Mouse (Mus musculus) midbrain, embryonic 14.5 days (tissue): Measurements from ENCODE around the gene Gbgt1. TPM values are rescaled to one million over a fixed set of nuclear protein-coding genes. Genes with fewer than 3 reads are reported as not detected.
A peak's percentile ranks its signal among the peaks of the same experiment; 100 is the strongest.

ENCODE experiments used
- ATAC-seq: fragments of 200-750 bp; cut with Nextera tagmentation; 2 replicates; pipeline ENCODE4 v1.8.0; 2017; ENCODE audit warnings: moderate number of reproducible peaks, moderate library complexity; ENCODE audit not compliant: low FRiP score, low TSS enrichment
- DNase-seq: peaks from one replicate; pipeline ENCODE4 v3.0.0-alpha.2; 2015
- H3K27ac ChIP-seq: fragments of 300-500 bp; sonication (generic); replicated peaks from 2 replicates; pipeline ENCODE4 v1.5.1; 2014; ENCODE audit warnings: mild to moderate bottlenecking, low read depth, low read length, moderate library complexity
- H3K27me3 ChIP-seq: fragments of 300-500 bp; sonication (generic); 2 replicates; pipeline ENCODE4 v1.6.1; 2014; ENCODE audit warnings: low read length, control low read depth, mixed read lengths; ENCODE audit not compliant: control insufficient read depth, insufficient read depth
- H3K36me3 ChIP-seq: fragments of 300-500 bp; sonication (generic); 2 replicates; pipeline ENCODE4 v1.6.1; 2014; ENCODE audit warnings: low read length, control low read depth; ENCODE audit not compliant: control insufficient read depth, insufficient read depth
- H3K4me1 ChIP-seq: fragments of 300-500 bp; sonication (generic); 2 replicates; pipeline ENCODE4 v1.6.1; 2014; ENCODE audit warnings: mild to moderate bottlenecking, antibody characterized with exemption, low read length, control low read depth; ENCODE audit not compliant: control insufficient read depth, insufficient read depth
- H3K4me2 ChIP-seq: fragments of 300-500 bp; sonication (generic); 2 replicates; pipeline ENCODE4 v1.6.1; 2014; ENCODE audit warnings: mild to moderate bottlenecking, low read length, moderate library complexity
- H3K4me3 ChIP-seq: fragments of 300-500 bp; sonication (generic); replicated peaks from 2 replicates; pipeline ENCODE4 v1.5.1; 2014; ENCODE audit warnings: low read depth, low read length
- H3K9ac ChIP-seq: fragments of 300-500 bp; sonication (generic); replicated peaks from 2 replicates; pipeline ENCODE4 v1.6.1; 2014; ENCODE audit warnings: mild to moderate bottlenecking, low read length, moderate library complexity
- H3K9me3 ChIP-seq: fragments of 300-500 bp; sonication (generic); 2 replicates; pipeline ENCODE4 v1.6.1; 2016; ENCODE audit warnings: low read length, control low read depth, mixed read lengths; ENCODE audit not compliant: control insufficient read depth
- WGBS: fragments of 180-500 bp; shearing (Covaris S2); extraction: QIAGEN DNeasy Blood & Tissue Kit; methylation state at CpG from one replicate; pipeline ENCODE4 v1.1.7; 2014; 5-methylcytosine and 5-hydroxymethylcytosine counted together
- polyA plus RNA-seq: library from polyadenylated mRNA; unstranded; fragments of >200 nt; fragmentation: Nextera tagmentation; extraction: Ambion mirVana; gene quantifications from 2 replicates; pipeline ENCODE4 v1.2.1, GENCODE M21; 2014

Gbgt1 gene
- polyA plus RNA-seq, 1 experiment from 2014 or later: 1.3 TPM

GRCm38 (mm10) chr2:28537634-28537920 is 40.9 kb downstream of the Gbgt1 start:
- Histone ChIP-seq H3K27me3 (no peaks in the 10 kb centered on the region), H3K4me1 (peaks cover 76% of the 10 kb centered on the region), H3K27ac (peak overlapping the region; percentile 77), H3K4me3 (no peak overlapping the region), H3K9me3 (no peaks in the 10 kb centered on the region), H3K36me3 (peaks cover 10% of the 10 kb centered on the region), H3K4me2 (peak overlapping the region; percentile 19; the same call in 1 of the 2 replicates), H3K9ac (no peak overlapping the region; the same call in 1 of the 2 replicates)
- DNase-seq (peak; percentile 76), ATAC-seq (no peak)
- WGBS: 16% methylated on average over 4 of the region's 4 CpGs

GRCm38 (mm10) chr2:28537995-28538816 is 41.5 kb downstream of the Gbgt1 start:
- H3K27ac ChIP-seq: peak overlapping the region; percentile 77
- ATAC-seq: no peak
- H3K9me3 ChIP-seq: no peaks in the 10 kb centered on the region
- H3K4me3 ChIP-seq: no peak overlapping the region
- peaks cover 15% of the 10 kb centered on the region for H3K36me3 ChIP-seq
- peaks cover 70% of the 10 kb centered on the region for H3K4me1 ChIP-seq
- H3K9ac ChIP-seq: peak overlapping the region; percentile 17; the same call in 1 of the 2 replicates
- 66% methylated on average over 8 of the region's 8 CpGs for WGBS
- H3K4me2 ChIP-seq: peak overlapping the region; percentile 19; the same call in 1 of the 2 replicates
- no peak for DNase-seq
- H3K27me3 ChIP-seq: no peaks in the 10 kb centered on the region

DNA sequence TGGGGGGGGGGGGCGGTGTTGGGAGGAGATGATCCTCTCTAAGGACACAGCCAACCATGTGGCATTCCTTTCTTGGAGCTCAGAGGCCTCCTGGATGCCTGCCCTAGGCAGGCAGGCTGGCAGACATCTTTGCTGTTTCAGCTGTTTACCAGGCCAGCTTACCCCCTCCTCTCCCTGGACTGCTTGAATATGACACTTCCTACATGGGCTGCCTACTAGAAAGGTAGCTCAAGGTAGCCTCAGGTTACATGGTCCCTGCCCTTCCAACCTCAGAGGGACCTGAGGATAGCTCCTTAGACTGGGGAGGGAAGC is 42.1 kb downstream of the Gbgt1 start:
- H3K27me3 ChIP-seq: no peaks in the 10 kb centered on the region
- peak overlapping the region; percentile 19; the same call in 1 of the 2 replicates for H3K4me2 ChIP-seq
- H3K36me3 ChIP-seq: peaks cover 21% of the 10 kb centered on the region
- H3K9me3 ChIP-seq: no peaks in the 10 kb centered on the region
- H3K4me1 ChIP-seq: peaks cover 66% of the 10 kb centered on the region
- H3K9ac ChIP-seq: peak overlapping the region; percentile 17; the same call in 1 of the 2 replicates
- 20% methylated on average over 1 of the region's 1 CpGs for WGBS
- ATAC-seq (peak; percentile 22), DNase-seq (peak; percentile 40)
- peak overlapping the region; percentile 77 for H3K27ac ChIP-seq
- H3K4me3 ChIP-seq: no peak overlapping the region

DNA sequence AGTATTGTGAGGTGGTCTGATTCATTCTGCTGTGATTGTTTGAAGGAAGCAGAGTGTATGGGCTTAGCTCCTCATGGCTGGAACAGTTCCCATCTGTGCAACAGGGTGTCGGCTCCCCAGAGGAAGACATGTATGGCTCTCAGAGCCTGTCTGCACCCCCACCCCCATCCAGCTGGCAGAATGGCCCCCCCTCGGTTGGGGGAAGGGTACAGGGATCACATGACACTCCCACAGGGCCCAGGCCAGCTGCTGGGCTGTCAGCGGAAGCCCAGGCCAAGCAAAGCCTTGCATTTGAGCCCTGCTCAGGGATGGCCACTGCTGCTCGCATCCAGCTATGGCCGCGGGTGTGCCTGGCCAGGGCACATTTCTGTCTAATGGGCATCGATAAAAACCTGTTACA is 42.5 kb downstream of the Gbgt1 start:
- 25% methylated on average over 7 of the region's 7 CpGs for WGBS
- DNase-seq: peak; percentile 78
- Histone ChIP-seq H3K4me3 (no peak overlapping the region), H3K36me3 (peaks cover 25% of the 10 kb centered on the region), H3K9me3 (no peaks in the 10 kb centered on the region), H3K27me3 (no peaks in the 10 kb centered on the region), H3K4me2 (peak overlapping the region; percentile 19), H3K4me1 (peaks cover 62% of the 10 kb centered on the region), H3K27ac (peak overlapping the region; percentile 77), H3K9ac (peak overlapping the region; percentile 21; the same call in 1 of the 2 replicates)
- peak; percentile 68 for ATAC-seq

DNA sequence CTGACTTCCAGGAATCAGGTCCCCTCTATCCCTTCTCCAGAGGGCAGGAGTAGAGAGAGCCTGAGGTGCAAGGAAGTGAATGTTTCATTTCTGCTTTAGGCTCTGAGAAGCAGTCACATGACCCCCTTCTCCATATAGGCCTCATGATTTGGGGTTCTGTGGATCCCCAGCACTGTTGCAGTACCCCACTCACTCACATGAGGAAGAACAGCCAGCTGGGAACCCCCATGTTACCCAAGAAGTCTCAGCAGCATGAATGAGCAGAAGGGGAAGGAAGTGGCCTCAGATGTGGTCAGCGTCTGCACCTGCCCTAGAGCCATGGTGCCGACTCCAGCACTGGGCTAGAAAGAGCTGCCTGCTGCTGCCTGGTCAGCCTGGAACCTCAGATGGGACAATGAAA is 43.3 kb downstream of the Gbgt1 start:
- H3K9ac ChIP-seq: peak overlapping the region; percentile 21; the same call in 1 of the 2 replicates
- ATAC-seq: no peak
- DNase-seq: no peak

GRCm38 (mm10) chr2:28540587-28541227 is 44.0 kb downstream of the Gbgt1 start:
- Histone ChIP-seq H3K4me1 (peaks cover 47% of the 10 kb centered on the region), H3K4me3 (no peak overlapping the region), H3K27ac (no peak overlapping the region), H3K9me3 (no peaks in the 10 kb centered on the region), H3K27me3 (no peaks in the 10 kb centered on the region), H3K9ac (no peak overlapping the region), H3K36me3 (peaks cover 40% of the 10 kb centered on the region), H3K4me2 (no peak overlapping the region)
- 75% methylated on average over 8 of the region's 8 CpGs for WGBS
- ATAC-seq (no peak), DNase-seq (no peak)

More for the DNA sequence above, 43.3 kb downstream of the Gbgt1 start:
- H3K4me2 ChIP-seq: no peak overlapping the region
- no peaks in the 10 kb centered on the region for H3K27me3 ChIP-seq
- H3K4me1 ChIP-seq: peaks cover 54% of the 10 kb centered on the region
- H3K27ac ChIP-seq: peak overlapping the region; percentile 77
- H3K36me3 ChIP-seq: peaks cover 32% of the 10 kb centered on the region
- no peaks in the 10 kb centered on the region for H3K9me3 ChIP-seq
- 75% methylated on average over 2 of the region's 2 CpGs for WGBS
- no peak overlapping the region for H3K4me3 ChIP-seq

GRCm38 (mm10) chr2:28543894-28544293 is 47.2 kb downstream of the Gbgt1 start:
- no peak overlapping the region for H3K27ac ChIP-seq
- DNase-seq: no peak
- ATAC-seq: no peak
- peaks cover 16% of the 10 kb centered on the region for H3K4me1 ChIP-seq
- no peak overlapping the region for H3K9ac ChIP-seq
- no peak overlapping the region for H3K4me3 ChIP-seq
- 91% methylated on average over 8 of the region's 8 CpGs for WGBS
- no peaks in the 10 kb centered on the region for H3K9me3 ChIP-seq
- peaks cover 71% of the 10 kb centered on the region for H3K36me3 ChIP-seq
- no peak overlapping the region for H3K4me2 ChIP-seq
- no peaks in the 10 kb centered on the region for H3K27me3 ChIP-seq

DNA sequence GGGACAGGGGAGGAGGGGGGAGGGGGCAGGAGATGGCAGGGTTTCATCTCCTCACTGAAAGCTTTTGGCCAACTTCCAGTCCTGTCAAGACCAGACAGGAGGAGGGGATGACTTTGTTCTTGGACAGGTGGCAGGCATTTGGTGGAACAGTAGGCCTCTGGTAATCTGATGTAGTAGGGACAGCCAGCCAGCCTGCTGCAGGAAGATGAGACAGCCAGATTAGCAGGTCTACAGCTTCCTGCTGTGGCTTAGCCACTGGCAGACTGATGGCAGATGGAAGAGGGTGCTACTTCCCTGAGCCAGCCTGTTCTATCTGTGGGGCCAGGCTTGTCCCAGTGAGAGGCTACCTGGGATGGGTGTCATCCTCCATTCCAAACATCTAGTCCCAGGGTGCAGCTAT is 49.3 kb downstream of the Gbgt1 start:
- no peak overlapping the region for H3K27ac ChIP-seq
- no peak for ATAC-seq
- H3K4me3 ChIP-seq: no peak overlapping the region
- no peaks in the 10 kb centered on the region for H3K9me3 ChIP-seq
- no peak overlapping the region for H3K4me2 ChIP-seq
- H3K27me3 ChIP-seq: no peaks in the 10 kb centered on the region
- no peak for DNase-seq
- H3K36me3 ChIP-seq: peaks cover 91% of the 10 kb centered on the region
- H3K9ac ChIP-seq: no peak overlapping the region
- no peaks in the 10 kb centered on the region for H3K4me1 ChIP-seq

- H3K9me3 ChIP-seq: no peaks in the 10 kb centered on the region
- no peaks in the 10 kb centered on the region for H3K4me1 ChIP-seq
- H3K27me3 ChIP-seq: no peaks in the 10 kb centered on the region
- H3K9ac ChIP-seq: no peak overlapping the region
- ATAC-seq (no peak), DNase-seq (no peak)
- no peak overlapping the region for H3K27ac ChIP-seq
- peaks cover 97% of the 10 kb centered on the region for H3K36me3 ChIP-seq
- H3K4me2 ChIP-seq: no peak overlapping the region
- 75% methylated on average over 6 of the region's 6 CpGs for WGBS
- H3K4me3 ChIP-seq: no peak overlapping the region
Measured at GRCm38 (mm10) chr2:28546560-28546959, 49.9 kb downstream of the Gbgt1 start.
